Mouse (Mus musculus) CH12.LX (cell line): ENCODE measurements around the gene Bcorl1. TPM values are rescaled to one million over a fixed set of nuclear protein-coding genes. Genes with fewer than 3 reads are reported as not detected.

Experiments
- DNase-seq: peaks from one replicate; pipeline ENCODE4 v3.0.0-alpha.2; 2013; ENCODE audit errors: extremely low read depth
- H3K27ac ChIP-seq: 2 replicates; pipeline ENCODE4 v1.5.1; 2012; ENCODE audit warnings: low read depth, mild to moderate bottlenecking, control low read depth, moderate library complexity; ENCODE audit not compliant: insufficient read depth
- H3K27me3 ChIP-seq: replicated peaks from 2 replicates; pipeline ENCODE3; 2012; ENCODE audit warnings: inconsistent platforms
- H3K36me3 ChIP-seq, 2 experiments: replicated peaks in 1 of 2; 2 replicates each; pipeline versions ENCODE3 to v1.6.1; 2012; ENCODE audit warnings: inconsistent platforms in 1 of 2, low read length in 1 of 2, mild to moderate bottlenecking in 1 of 2, mixed read lengths in 1 of 2, moderate library complexity in 1 of 2; ENCODE audit not compliant: control insufficient read depth in 1 of 2, insufficient read depth in 1 of 2
- H3K4me1 ChIP-seq, 2 experiments: 2 replicates each; pipeline ENCODE4 v1.6.1; 2012; ENCODE audit warnings: inconsistent platforms in 1 of 2, moderate library complexity in 1 of 2; ENCODE audit not compliant: insufficient read depth in 2 of 2, control insufficient read depth in 1 of 2
- H3K4me2 ChIP-seq: 2 replicates; pipeline ENCODE4 v1.6.1; 2012; ENCODE audit warnings: low read depth, mild to moderate bottlenecking, control low read depth; ENCODE audit not compliant: poor library complexity, insufficient read depth, severe bottlenecking
- H3K4me3 ChIP-seq, 3 experiments: fragments of 150-350 bp in 1 of 3; sonication (generic) in 1 of 3; replicated peaks in 1 of 3; 2 replicates each; pipeline versions ENCODE3 to v1.5.1; 2011 to 2012; ENCODE audit warnings: low read depth in 2 of 3, low read length in 2 of 3, mild to moderate bottlenecking in 2 of 3, moderate library complexity in 2 of 3, control low read depth in 1 of 3, improper control_type of control experiment in 1 of 3, inconsistent platforms in 1 of 3, mixed read lengths in 1 of 3; ENCODE audit not compliant: poor library complexity in 1 of 3
- H3K79me2 ChIP-seq: replicated peaks from 2 replicates; pipeline ENCODE4 v1.6.1; 2012; ENCODE audit warnings: mild to moderate bottlenecking, moderate library complexity; ENCODE audit not compliant: control insufficient read depth, poor library complexity, insufficient read depth, severe bottlenecking; ENCODE audit errors: extremely low read depth
- H3K9ac ChIP-seq: 2 replicates; pipeline ENCODE4 v1.6.1; 2012; ENCODE audit warnings: low read depth, mild to moderate bottlenecking, control low read depth, moderate library complexity; ENCODE audit not compliant: insufficient read depth
- H3K9me3 ChIP-seq: replicated peaks from 2 replicates; pipeline ENCODE3; 2012; ENCODE audit warnings: low read length, inconsistent platforms, mixed read lengths
- CHD1 ChIP-seq: IDR thresholded peaks from 2 replicates; pipeline ENCODE4 v1.6.1; 2012; ENCODE audit warnings: low read depth, low read length, improper control_type of control experiment, inconsistent platforms
- CTCF ChIP-seq, 2 experiments: IDR thresholded peaks in 1 of 2; conservative IDR thresholded peaks in 1 of 2; 2 replicates each; pipeline ENCODE4 v1.5.1; 2011 to 2012; ENCODE audit warnings: low read depth in 2 of 2, low read length in 2 of 2, improper control_type of control experiment in 1 of 2, inconsistent platforms in 1 of 2, mild to moderate bottlenecking in 1 of 2, moderate library complexity in 1 of 2
- EP300 ChIP-seq: IDR thresholded peaks from 2 replicates; pipeline ENCODE4 v1.6.1; 2011; ENCODE audit warnings: low read length, improper control_type of control experiment
- JUN ChIP-seq: IDR thresholded peaks from 2 replicates; pipeline ENCODE4 v1.6.1; 2011; ENCODE audit warnings: low read depth, mild to moderate bottlenecking, low read length, improper control_type of control experiment, moderate library complexity; ENCODE audit not compliant: insufficient read depth
- JUND ChIP-seq: conservative IDR thresholded peaks from 2 replicates; pipeline ENCODE4 v1.6.1; 2011; ENCODE audit warnings: low read depth, low read length, improper control_type of control experiment
- KAT2A ChIP-seq: IDR thresholded peaks from 2 replicates; pipeline ENCODE4 v1.6.1; 2012; ENCODE audit warnings: low read length, improper control_type of control experiment, inconsistent platforms; ENCODE audit not compliant: insufficient replicate concordance
- MAFK ChIP-seq: IDR thresholded peaks from 2 replicates; pipeline ENCODE4 v1.6.1; 2011; ENCODE audit warnings: low read length, improper control_type of control experiment; ENCODE audit not compliant: insufficient replicate concordance
- MAX ChIP-seq: IDR thresholded peaks from 2 replicates; pipeline ENCODE4 v1.6.1; 2011; ENCODE audit warnings: low read length, improper control_type of control experiment
- MAZ ChIP-seq: IDR thresholded peaks from 2 replicates; pipeline ENCODE4 v1.6.1; 2012; ENCODE audit warnings: low read depth, mild to moderate bottlenecking, inconsistent platforms, low read length, improper control_type of control experiment, moderate library complexity
- NELFE ChIP-seq: IDR thresholded peaks from 2 replicates; pipeline ENCODE4 v1.6.1; 2011; ENCODE audit warnings: low read depth, low read length, improper control_type of control experiment
- PAX5 ChIP-seq: IDR thresholded peaks from 2 replicates; pipeline ENCODE4 v1.6.1; 2012; ENCODE audit warnings: low read length, inconsistent platforms, mixed read lengths
- RAD21 ChIP-seq: IDR thresholded peaks from 2 replicates; pipeline ENCODE4 v1.6.1; 2011; ENCODE audit warnings: low read depth, mild to moderate bottlenecking, low read length, improper control_type of control experiment, moderate library complexity
- RCOR1 ChIP-seq: conservative IDR thresholded peaks from 2 replicates; pipeline ENCODE4 v1.6.1; 2012; ENCODE audit warnings: low read depth, mild to moderate bottlenecking, inconsistent platforms, low read length, improper control_type of control experiment
- SMC3 ChIP-seq: IDR thresholded peaks from 2 replicates; pipeline ENCODE4 v1.6.1; 2011; ENCODE audit warnings: low read depth, low read length, improper control_type of control experiment
- ZMIZ1 ChIP-seq: IDR thresholded peaks from 2 replicates; pipeline ENCODE4 v1.6.1; 2012; ENCODE audit warnings: low read depth, mild to moderate bottlenecking, inconsistent platforms, low read length, improper control_type of control experiment
- dilution Hi-C: fragments of 300-500 bp; cut with MboI; formaldehyde crosslinking; loops from 2 replicates; pipeline ENCODE4 v1.14.3; 2020; ENCODE audit warnings: low sequenced_read_pairs; ENCODE audit not compliant: extremely low pct_unique_long_range_greater_than_20kb, extremely low pct_ligation_motif_present
- in situ Hi-C: fragments of 300-500 bp; cut with MboI; formaldehyde crosslinking; loops from 3 replicates; pipeline ENCODE4 v1.14.3; 2019; ENCODE audit warnings: low sequenced_read_pairs, low pct_ligation_motif_present, low pct_unique_long_range_greater_than_20kb, mixed read lengths
- polyA plus RNA-seq: library from polyadenylated mRNA; unstranded; fragments of >175 nt; gene quantifications from 2 replicates; pipeline ENCODE4 v1.2.1, GENCODE M21; 2012; ENCODE audit warnings: low read depth; ENCODE audit not compliant: insufficient read length
- total RNA-seq, 2 experiments: library from RNA; depleted of rRNA; stranded (reverse); fragments of 300-350 nt in 1 of 2; fragments of >200 nt in 1 of 2; gene quantifications; 2 replicates each; pipeline ENCODE4 v1.2.3; 2012 to 2014

Gene Bcorl1
- total and polyA plus RNA-seq, 3 experiments = 0.30 to 2.2 (median 1.9) TPM

- in situ Hi-C loops = no loop called here
Measured at GRCm38 (mm10) chrX:48367841-48368240, 26.7 kb downstream of the Bcorl1 start.

GRCm38 (mm10) chrX:48383643-48384042 lies 42.5 kb downstream of the Bcorl1 start:
- Histone ChIP-seq H3K4me2 (no peak overlapping the region), H3K9me3 (no peaks in the 10 kb centered on the region), H3K4me3 (peak overlapping the region in 1 of 3 experiments; percentile 27), H3K27ac (no peak overlapping the region), H3K36me3 (peaks cover 7 to 26% of the 10 kb centered on the region in 2 experiments), H3K27me3 (no peaks in the 10 kb centered on the region), H3K4me1 (no peaks in the 10 kb centered on the region; a peak in 1 of 4 replicates), H3K79me2 (no peaks in the 10 kb centered on the region), H3K9ac (no peak overlapping the region)
- dilution Hi-C loops (no loop called here), in situ Hi-C loops (no loop called here)
- DNase-seq = peak; percentile 28
- peak; percentile 46 to 73 for TF ChIP-seq CTCF (conservative IDR thresholded peaks at IDR 0.05 in 1 of 2, IDR thresholded peaks at IDR 0.05 in 1 of 2; ENCODE audit: low read depth in 2 of 2, low read length in 2 of 2)
- no peak for TF ChIP-seq JUND
- TF ChIP-seq SMC3 = peak; percentile 81
- peak; percentile 51 for TF ChIP-seq RAD21
- TF ChIP-seq MAZ = peak; percentile 53; the same call in 1 of the 2 replicates

More at GRCm38 (mm10) chrX:48367841-48368240, 26.7 kb downstream of the Bcorl1 start:
- dilution Hi-C loops = no loop called here
- Histone ChIP-seq H3K27me3 (no peaks in the 10 kb centered on the region), H3K4me3 (no peak overlapping the region), H3K4me1 (no peaks in the 10 kb centered on the region), H3K9me3 (no peaks in the 10 kb centered on the region), H3K79me2 (no peaks in the 10 kb centered on the region), H3K27ac (no peak overlapping the region), H3K36me3 (peaks cover 24 to 35% of the 10 kb centered on the region in 2 experiments), H3K9ac (no peak overlapping the region), H3K4me2 (no peak overlapping the region)
- TF ChIP-seq CHD1 (no peak), ZMIZ1 (no peak), JUN (no peak), NELFE (no peak), PAX5 (no peak), KAT2A (no peak), MAX (no peak), EP300 (no peak), MAFK (no peak)
- DNase-seq = no peak

- no peak for TF ChIP-seq RCOR1
- no peak for TF ChIP-seq RAD21
- TF ChIP-seq PAX5 = no peak
- no peak for TF ChIP-seq MAFK
- TF ChIP-seq KAT2A = no peak
- dilution Hi-C loops (no loop called here), in situ Hi-C loops (no loop called here)
- no peaks in the 10 kb centered on the region for H3K79me2 ChIP-seq
- peaks cover 22 to 34% of the 10 kb centered on the region in 2 experiments for H3K36me3 ChIP-seq
- DNase-seq = no peak
- no peaks in the 10 kb centered on the region for H3K9me3 ChIP-seq
- no peak overlapping the region for H3K4me2 ChIP-seq
- H3K4me1 ChIP-seq = no peaks in the 10 kb centered on the region; a peak in 1 of 4 replicates
- H3K27me3 ChIP-seq = no peaks in the 10 kb centered on the region
- no peak overlapping the region for H3K9ac ChIP-seq
- H3K4me3 ChIP-seq = no peak overlapping the region
- no peak overlapping the region for H3K27ac ChIP-seq
Measured at GRCm38 (mm10) chrX:48385927-48386326, 44.8 kb downstream of the Bcorl1 start.
